Mouse (Mus musculus) kidney, postnatal 0 days (tissue): ENCODE measurements around the gene Stra8. TPM values are rescaled to one million over a fixed set of nuclear protein-coding genes. Genes with fewer than 3 reads are reported as not detected.

ENCODE experiments used
- ATAC-seq: fragments of 200-750 bp; cut with Nextera tagmentation; replicated peaks from 2 replicates; pipeline ENCODE4 v1.8.0; 2017; ENCODE audit warnings: low read depth, moderate number of reproducible peaks, moderate TSS enrichment, moderate library complexity; ENCODE audit not compliant: low FRiP score
- DNase-seq: peaks from one replicate; pipeline ENCODE4 v3.0.0-alpha.2; 2016; ENCODE audit warnings: low spot score
- H3K27ac ChIP-seq: fragments of 300-500 bp; sonication (generic); 2 replicates; pipeline ENCODE4 v1.5.1; 2014; ENCODE audit warnings: mild to moderate bottlenecking
- H3K27me3 ChIP-seq: fragments of 300-500 bp; sonication (generic); 2 replicates; pipeline ENCODE4 v1.6.1; 2014; ENCODE audit warnings: low read length, mixed read lengths; ENCODE audit not compliant: insufficient read depth
- H3K36me3 ChIP-seq: fragments of 300-500 bp; sonication (generic); 2 replicates; pipeline ENCODE4 v1.6.1; 2014; ENCODE audit warnings: low read length, mixed read lengths; ENCODE audit not compliant: insufficient read depth
- H3K4me1 ChIP-seq: fragments of 300-500 bp; sonication (generic); replicated peaks from 2 replicates; pipeline ENCODE4 v1.6.1; 2014; ENCODE audit warnings: antibody characterized with exemption, low read length, mixed read lengths; ENCODE audit not compliant: insufficient read depth
- H3K4me2 ChIP-seq: fragments of 300-500 bp; sonication (generic); 2 replicates; pipeline ENCODE4 v1.6.1; 2014; ENCODE audit warnings: mild to moderate bottlenecking, low read length, moderate library complexity, mixed read lengths
- H3K4me3 ChIP-seq: fragments of 300-500 bp; sonication (generic); replicated peaks from 2 replicates; pipeline ENCODE4 v1.5.1; 2014; ENCODE audit warnings: low read depth, low read length
- H3K9ac ChIP-seq: fragments of 300-500 bp; sonication (generic); 2 replicates; pipeline ENCODE4 v1.6.1; 2014; ENCODE audit warnings: low read depth, low read length
- H3K9me3 ChIP-seq: fragments of 300-500 bp; sonication (generic); replicated peaks from 2 replicates; pipeline ENCODE4 v1.6.1; 2016; ENCODE audit warnings: low read length, inconsistent platforms, mixed read lengths
- CTCF ChIP-seq: IDR thresholded peaks from 2 replicates; pipeline ENCODE4 v1.5.1; 2016; ENCODE audit warnings: antibody characterized with exemption, low read depth, mild to moderate bottlenecking, moderate library complexity
- WGBS: fragments of 180-500 bp; shearing (Covaris S2); extraction: QIAGEN DNeasy Blood & Tissue Kit; methylation state at CpG from one replicate; pipeline ENCODE4 v1.1.7; 2014; 5-methylcytosine and 5-hydroxymethylcytosine counted together
- polyA plus RNA-seq: library from polyadenylated mRNA; unstranded; fragments of >200 nt; fragmentation: Nextera tagmentation; extraction: Ambion mirVana; gene quantifications from 2 replicates; pipeline ENCODE4 v1.2.1, GENCODE M21; 2015

The Stra8 gene
- polyA plus RNA-seq, 1 experiment from 2014 or later, result not detected

DNA sequence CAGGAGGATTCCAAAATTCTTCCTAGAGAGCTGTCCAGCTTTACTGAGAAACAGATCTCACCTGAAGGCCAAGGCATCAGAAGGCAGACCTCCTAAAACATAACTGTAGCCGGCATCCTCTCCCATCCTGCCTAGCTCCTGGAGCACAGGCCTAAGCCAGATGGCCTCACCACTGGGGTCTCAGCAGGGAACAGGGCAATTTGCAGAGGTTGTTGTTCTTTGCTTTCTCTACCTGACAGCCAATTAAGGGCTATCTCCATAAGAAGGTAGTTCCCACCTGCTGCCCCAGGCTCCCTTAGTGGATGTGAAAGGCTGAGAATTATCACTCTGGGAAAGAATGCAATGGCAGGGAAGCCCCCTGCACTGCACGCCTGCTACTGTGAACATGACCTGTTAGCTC, 19.0 kb upstream of the Stra8 start:
- peaks cover 44% of the 10 kb centered on the region for H3K36me3 ChIP-seq
- no peaks in the 10 kb centered on the region for H3K4me1 ChIP-seq
- H3K9me3 ChIP-seq, result no peaks in the 10 kb centered on the region
- ATAC-seq (no peak), DNase-seq (no peak)
- no peaks in the 10 kb centered on the region for H3K27me3 ChIP-seq
- H3K4me3 ChIP-seq, result no peak overlapping the region
- H3K9ac ChIP-seq, result no peak overlapping the region
- 73% methylated on average over 2 of the region's 2 CpGs for WGBS
- H3K4me2 ChIP-seq, result no peak overlapping the region
- H3K27ac ChIP-seq, result no peak overlapping the region
- no peak for TF ChIP-seq CTCF

DNA sequence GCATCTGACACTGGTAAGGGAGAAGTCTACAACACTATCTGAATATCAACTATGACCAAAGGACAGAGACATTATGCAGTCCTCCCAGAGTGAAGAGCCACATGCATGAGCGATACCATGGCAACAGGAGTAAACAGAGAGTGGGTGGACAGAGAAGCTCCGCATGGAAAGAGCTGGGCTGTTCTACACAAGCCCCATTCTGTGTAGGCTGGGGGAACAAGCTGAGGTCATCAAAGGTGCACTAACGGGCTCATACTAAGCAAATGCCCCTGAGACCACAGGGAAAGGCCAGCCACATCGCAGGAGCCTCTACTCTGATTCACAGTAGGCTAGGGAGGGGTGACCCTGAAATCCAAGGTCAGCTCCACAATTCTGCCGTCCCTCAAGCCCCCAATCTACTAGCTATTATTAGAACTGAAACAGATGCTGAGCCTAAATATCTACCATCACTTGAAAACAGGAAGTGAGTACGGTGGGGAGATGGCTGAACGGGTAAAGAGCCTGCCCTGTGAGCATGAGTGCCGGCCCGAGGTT, 18.0 kb upstream of the Stra8 start:
- Histone ChIP-seq H3K27ac (no peak overlapping the region), H3K36me3 (peaks cover 40% of the 10 kb centered on the region), H3K4me1 (no peaks in the 10 kb centered on the region), H3K9ac (no peak overlapping the region), H3K4me2 (no peak overlapping the region), H3K27me3 (no peaks in the 10 kb centered on the region), H3K4me3 (no peak overlapping the region), H3K9me3 (no peaks in the 10 kb centered on the region)
- ATAC-seq (no peak), DNase-seq (no peak)
- 71% methylated on average over 9 of the region's 9 CpGs for WGBS
- TF ChIP-seq CTCF, result no peak

DNA sequence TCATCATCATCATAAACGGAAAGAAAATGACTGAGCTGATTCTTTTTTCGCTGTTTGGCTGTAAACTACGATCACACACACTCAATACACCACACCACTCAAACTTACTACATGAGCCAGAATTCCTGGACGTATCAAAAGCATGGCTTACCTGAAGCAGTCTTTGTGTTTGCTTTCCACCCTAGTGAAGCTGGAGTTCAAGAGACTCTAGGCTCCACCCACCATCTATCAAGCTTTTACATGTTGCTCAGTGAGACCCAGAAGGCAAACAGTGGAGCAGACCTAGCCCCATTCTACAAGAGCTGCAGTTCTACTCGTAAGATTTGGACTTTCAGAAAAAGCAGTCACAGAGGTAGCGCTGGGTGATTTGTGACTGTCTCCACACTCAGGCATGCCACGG, 17.4 kb upstream of the Stra8 start:
- no peak overlapping the region for H3K9ac ChIP-seq
- H3K36me3 ChIP-seq, result peaks cover 45% of the 10 kb centered on the region
- no peaks in the 10 kb centered on the region for H3K9me3 ChIP-seq

DNA sequence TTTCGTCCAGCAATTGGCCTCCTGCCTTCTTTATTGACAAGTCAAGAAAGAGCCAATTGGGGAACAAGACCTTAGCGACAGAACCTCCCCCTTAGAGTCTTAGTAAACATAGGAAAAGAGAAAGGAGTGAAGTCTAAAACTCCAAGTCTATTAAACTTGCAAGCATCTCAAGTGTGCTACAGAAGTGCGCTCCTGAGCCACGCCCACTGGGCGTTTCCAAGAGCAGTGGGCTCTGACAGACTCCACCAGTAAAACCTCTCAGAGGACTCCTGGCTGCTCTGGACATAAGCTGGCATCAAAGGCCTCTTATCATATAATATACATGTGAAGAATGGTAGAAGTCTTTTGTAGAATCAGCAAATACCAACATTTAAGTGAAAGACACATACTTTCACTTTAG, 16.5 kb upstream of the Stra8 start:
- H3K9ac ChIP-seq, result no peak overlapping the region
- H3K27me3 ChIP-seq, result no peaks in the 10 kb centered on the region
- H3K36me3 ChIP-seq, result peaks cover 48% of the 10 kb centered on the region
- no peaks in the 10 kb centered on the region for H3K9me3 ChIP-seq
- no peak for TF ChIP-seq CTCF
- ATAC-seq (no peak), DNase-seq (peak; percentile 34)
- no peaks in the 10 kb centered on the region for H3K4me1 ChIP-seq
- no peak overlapping the region for H3K4me2 ChIP-seq
- no peak overlapping the region for H3K4me3 ChIP-seq
- WGBS, result 64% methylated on average over 5 of the region's 5 CpGs
- H3K27ac ChIP-seq, result no peak overlapping the region

More for the DNA sequence above, 17.4 kb upstream of the Stra8 start:
- Histone ChIP-seq H3K27ac (no peak overlapping the region), H3K4me2 (no peak overlapping the region), H3K4me3 (no peak overlapping the region), H3K27me3 (no peaks in the 10 kb centered on the region), H3K4me1 (no peaks in the 10 kb centered on the region)
- no peak for ATAC-seq
- TF ChIP-seq CTCF, result no peak
- DNase-seq, result no peak
- WGBS, result 70% methylated on average over 7 of the region's 7 CpGs

DNA sequence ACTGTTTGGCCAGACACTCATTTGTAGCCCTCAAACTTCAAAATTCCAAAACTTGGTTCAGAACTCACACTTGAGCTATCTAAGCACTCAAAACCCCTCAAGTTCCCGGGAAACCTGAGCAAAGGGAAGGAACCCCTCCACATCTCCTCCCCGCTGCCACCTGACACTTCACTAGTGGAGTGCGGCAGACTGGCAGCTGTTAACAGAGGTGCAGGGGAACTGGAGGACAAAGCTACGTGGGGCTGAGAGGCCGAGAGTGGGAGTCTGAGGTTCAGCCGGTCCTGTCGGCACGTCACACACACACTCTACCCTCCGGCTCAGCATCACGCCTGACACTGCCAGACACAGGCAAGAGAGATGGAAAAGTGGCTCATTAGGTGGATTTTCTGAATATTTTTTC, 16.1 kb upstream of the Stra8 start:
- H3K36me3 ChIP-seq, result peaks cover 48% of the 10 kb centered on the region
- no peaks in the 10 kb centered on the region for H3K27me3 ChIP-seq
- H3K27ac ChIP-seq, result no peak overlapping the region
- no peaks in the 10 kb centered on the region for H3K4me1 ChIP-seq
- no peak overlapping the region for H3K4me3 ChIP-seq
- no peak for TF ChIP-seq CTCF
- peak; percentile 62 for DNase-seq
- 46% methylated on average over 10 of the region's 10 CpGs for WGBS
- H3K9ac ChIP-seq, result no peak overlapping the region
- ATAC-seq, result no peak
- no peaks in the 10 kb centered on the region for H3K9me3 ChIP-seq
- H3K4me2 ChIP-seq, result no peak overlapping the region

DNA sequence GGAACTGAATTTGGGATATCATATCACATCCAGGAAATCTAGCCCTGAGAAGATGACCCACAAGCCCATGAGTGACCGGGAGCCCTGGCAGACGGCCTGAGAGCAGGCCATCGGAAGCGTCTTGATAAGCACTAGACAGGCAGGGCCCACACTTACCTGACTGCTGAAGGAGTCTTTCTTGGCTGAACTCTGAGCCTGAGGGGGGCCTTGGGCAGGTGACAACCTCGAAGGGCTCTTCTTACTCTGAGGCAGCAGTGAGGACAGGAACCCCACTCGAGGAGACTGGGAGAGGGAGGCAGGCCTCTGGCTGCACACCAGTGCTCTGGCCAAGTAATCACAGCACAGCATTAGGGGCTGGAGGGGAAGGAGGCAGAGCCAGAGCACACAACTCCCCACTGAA, 15.6 kb upstream of the Stra8 start:
- 74% methylated on average over 6 of the region's 6 CpGs for WGBS
- Histone ChIP-seq H3K9me3 (no peaks in the 10 kb centered on the region), H3K27me3 (no peaks in the 10 kb centered on the region), H3K27ac (no peak overlapping the region), H3K4me1 (no peaks in the 10 kb centered on the region), H3K9ac (no peak overlapping the region), H3K36me3 (peaks cover 43% of the 10 kb centered on the region), H3K4me2 (no peak overlapping the region), H3K4me3 (no peak overlapping the region)
- TF ChIP-seq CTCF, result no peak
- DNase-seq, result no peak
- ATAC-seq, result no peak

DNA sequence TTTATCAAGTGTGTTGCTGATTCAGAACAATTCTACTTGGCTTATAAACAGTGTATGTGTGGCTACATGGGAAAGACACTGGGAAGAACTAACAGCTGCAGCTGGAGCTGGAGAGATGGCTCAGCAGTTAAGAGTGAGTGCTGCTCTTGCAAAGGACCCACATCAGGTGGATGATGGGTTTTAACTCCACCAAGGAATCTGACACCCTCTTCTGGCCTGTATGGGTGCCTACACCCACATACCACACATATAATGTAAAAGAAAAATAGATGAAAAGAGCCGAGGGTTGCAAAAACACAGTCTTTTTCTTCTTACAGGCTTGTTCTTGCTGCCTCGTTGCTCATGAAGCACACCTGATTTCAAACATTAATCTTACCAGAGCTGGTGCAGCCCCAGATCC, 13.8 kb upstream of the Stra8 start:
- Histone ChIP-seq H3K9me3 (no peaks in the 10 kb centered on the region), H3K4me2 (no peak overlapping the region), H3K4me1 (no peaks in the 10 kb centered on the region), H3K4me3 (no peak overlapping the region), H3K36me3 (peaks cover 33% of the 10 kb centered on the region), H3K27me3 (no peaks in the 10 kb centered on the region), H3K9ac (no peak overlapping the region), H3K27ac (no peak overlapping the region)
- ATAC-seq (no peak), DNase-seq (no peak)
- 65% methylated on average over 2 of the region's 2 CpGs for WGBS
- peak; percentile 25; the same call in 1 of the 2 replicates for TF ChIP-seq CTCF
